Mouse (Mus musculus): ENCODE results near the gene Arid5b.

The Arid5b gene

GRCm38 (mm10) chr10:68060590-68061248, 217.8 kb downstream of the Arid5b start:
- CTCF ChIA-PET: no interaction called here

- CTCF ChIA-PET: no interaction called here
These were observed 220.2 kb downstream of the Arid5b start for GRCm38 (mm10) chr10:68058378-68058777.

GRCm38 (mm10) chr10:68057841-68058240, 220.7 kb downstream of the Arid5b start:
- CTCF ChIA-PET: no interaction called here

- CTCF ChIA-PET: no interaction called here
These were observed 223.8 kb downstream of the Arid5b start for GRCm38 (mm10) chr10:68054706-68055105.

DNA sequence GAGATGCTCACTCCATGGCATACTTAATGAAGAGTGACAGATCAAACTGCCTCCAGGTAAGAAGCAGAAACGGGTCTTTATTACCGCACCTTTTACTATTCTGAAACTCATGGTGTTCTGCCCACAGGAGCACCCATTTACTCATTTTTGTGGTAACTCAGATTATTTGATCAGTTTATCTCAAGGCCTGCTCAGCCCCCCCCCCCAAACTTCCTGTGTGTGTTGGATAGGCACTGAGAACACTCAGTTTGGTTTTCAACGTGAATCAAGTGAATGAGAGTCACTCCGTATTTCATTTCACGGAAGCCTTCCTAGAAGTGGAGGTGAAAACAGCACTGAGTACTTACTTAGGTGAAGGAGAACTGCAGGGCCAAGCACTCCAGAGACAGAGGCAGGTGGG, 224.4 kb downstream of the Arid5b start:
- CTCF ChIA-PET: no interaction called here

DNA sequence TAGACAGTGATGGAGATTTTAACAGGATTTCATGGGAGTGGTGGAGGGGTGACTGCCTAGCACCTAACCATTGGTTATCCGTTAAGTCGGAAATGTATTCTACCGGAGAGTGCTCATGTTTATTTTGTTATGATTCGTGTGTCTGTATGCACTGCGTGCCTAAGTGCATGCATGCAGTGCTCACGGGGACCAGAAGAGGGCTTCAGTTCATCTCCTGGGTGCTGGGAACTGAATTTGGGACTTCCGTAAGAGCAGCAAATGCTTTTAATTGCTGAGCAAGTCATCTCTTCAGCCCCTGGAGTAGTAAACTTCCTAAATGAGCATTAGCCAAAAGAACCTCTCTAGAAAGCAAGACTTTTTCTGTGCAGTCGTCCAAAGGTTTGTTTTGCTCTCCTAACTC, 226.2 kb downstream of the Arid5b start:
- CTCF ChIA-PET: interaction anchor here (0.9 kb wide), 1 partner anchor 629 kb away, joined by 5 read pairs; no protein-coding TSS in a partner anchor

- CTCF ChIA-PET: interaction anchor here (0.7 kb wide), 1 partner anchor 413 kb away, joined by 3 read pairs; no protein-coding TSS in a partner anchor
These were observed 227.1 kb downstream of the Arid5b start for GRCm38 (mm10) chr10:68051316-68051933.

- CTCF ChIA-PET: interaction anchor here (0.7 kb wide), 1 partner anchor 414 kb away, joined by 3 read pairs; no protein-coding TSS in a partner anchor
These were observed 227.7 kb downstream of the Arid5b start for GRCm38 (mm10) chr10:68050882-68051281.

DNA sequence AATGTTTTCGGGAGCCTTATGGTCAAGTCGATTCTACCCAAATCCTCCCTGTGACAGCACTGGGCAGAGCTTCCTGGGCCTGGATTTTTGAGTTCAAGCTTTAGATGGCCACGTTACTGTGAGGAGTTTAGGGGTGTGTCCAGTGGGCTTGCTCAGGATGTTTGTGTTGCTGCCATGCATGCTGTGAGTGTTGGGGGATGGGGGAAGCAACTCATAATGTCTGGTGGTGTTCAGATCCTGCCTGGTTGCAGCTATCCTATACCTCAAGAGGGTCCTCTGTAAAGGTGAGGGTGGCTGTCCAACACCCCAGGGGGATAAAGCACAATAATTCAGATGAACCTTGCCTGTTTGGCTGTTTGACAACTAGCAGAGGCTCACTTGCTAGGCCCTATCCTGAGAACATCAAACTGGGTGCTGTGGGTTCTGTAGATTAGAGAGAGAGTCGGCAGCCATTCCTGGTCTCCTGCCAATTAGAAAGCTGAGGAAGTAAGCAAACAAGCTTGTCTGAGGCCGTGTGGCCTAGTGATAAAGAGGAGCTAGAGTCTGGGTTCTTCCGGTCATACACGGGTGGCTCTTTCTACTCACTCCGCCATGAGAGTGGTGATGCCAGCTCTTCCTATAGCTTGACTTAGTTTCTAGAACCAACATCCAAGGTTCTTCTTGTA, 229.8 kb downstream of the Arid5b start:
- CTCF ChIA-PET: no interaction called here

- CTCF ChIA-PET: no interaction called here
These were observed 233.7 kb downstream of the Arid5b start for GRCm38 (mm10) chr10:68044864-68045263.

- CTCF ChIA-PET: no interaction called here
These were observed 234.6 kb downstream of the Arid5b start for GRCm38 (mm10) chr10:68043973-68044372.

Data from spleen, embryonic (tissue).